ENCODE assay signal across 15 mouse cellular contexts in genomic region chrX:52199836-52200235, GRCm38 (mm10). TPM values are rescaled to one million over a fixed set of nuclear protein-coding genes. Genes with fewer than 3 reads are reported as not detected.
DNase-seq lines count a peak whose midpoint lies in the region; ATAC-seq and TF ChIP-seq lines count a peak whose summit lies in the region.
"Had no signal": no experiment of that assay in that cellular context is flagged by ENCODE, and none has a peak within 500 bp of the region (broad histone marks: within the 10 kb centered on the region; RNA-seq: fewer than 3 reads in every experiment).

No protein-coding gene starts in this region.

- no peaks in the 10 kb centered on the region for H3K36me3 ChIP-seq in forebrain, embryonic 11.5 days (ENCODE audit: control insufficient read depth, insufficient read depth, low read length)
- H3K36me3 ChIP-seq in forebrain, embryonic 13.5 days (ENCODE audit: poor library complexity, severe bottlenecking), result no peaks in the 10 kb centered on the region
- no peaks in the 10 kb centered on the region for H3K36me3 ChIP-seq in limb, embryonic 14.5 days (ENCODE audit: control insufficient read depth, insufficient read depth, low read length)
- no peaks in the 10 kb centered on the region for H3K36me3 ChIP-seq in limb, embryonic 10.5 days
- H3K36me3 ChIP-seq in ES-E14 (ENCODE audit: control insufficient read depth, insufficient read depth, low read length, poor library complexity, severe bottlenecking), result no peaks in the 10 kb centered on the region
- H3K36me3 ChIP-seq in embryonic facial prominence, embryonic 12.5 days, result no peaks in the 10 kb centered on the region
- H3K36me3 ChIP-seq: limb, embryonic 15.5 days; lung, embryonic 15.5 days had no signal

- no peak for TF ChIP-seq POLR2A in limb, embryonic 14.5 days (IDR thresholded peaks at IDR 0.05; ENCODE audit: borderline replicate concordance, extremely low read depth, insufficient read depth, insufficient read length)

- H3K9me3 ChIP-seq in forebrain, embryonic 11.5 days (ENCODE audit: control insufficient read depth, low read length), result no peaks in the 10 kb centered on the region
- no peaks in the 10 kb centered on the region for H3K9me3 ChIP-seq in forebrain, embryonic 13.5 days (replicated peaks)
- H3K9me3 ChIP-seq in limb, embryonic 14.5 days (ENCODE audit: control insufficient read depth, low read length), result no peaks in the 10 kb centered on the region
- H3K9me3 ChIP-seq in limb, embryonic 10.5 days (replicated peaks), result no peaks in the 10 kb centered on the region
- no peaks in the 10 kb centered on the region for H3K9me3 ChIP-seq in ES-E14 (ENCODE audit: control insufficient read depth, insufficient read depth, low read depth, low read length)
- H3K9me3 ChIP-seq in embryonic facial prominence, embryonic 12.5 days, result no peaks in the 10 kb centered on the region
- H3K9me3 ChIP-seq: limb, embryonic 15.5 days; lung, embryonic 15.5 days had no signal

- no peak overlapping the region for H3K9ac ChIP-seq in forebrain, embryonic 11.5 days (ENCODE audit: low read length)
- H3K9ac ChIP-seq in forebrain, embryonic 13.5 days, result no peak overlapping the region
- no peak overlapping the region for H3K9ac ChIP-seq in limb, embryonic 14.5 days (ENCODE audit: low read depth, low read length, severe bottlenecking)
- no peak overlapping the region for H3K9ac ChIP-seq in ES-E14 (ENCODE audit: insufficient read depth, low read depth, low read length, poor library complexity, severe bottlenecking)
- no peak overlapping the region for H3K9ac ChIP-seq in embryonic facial prominence, embryonic 12.5 days
- H3K9ac ChIP-seq: limb, embryonic 15.5 days; lung, embryonic 15.5 days had no signal

- no peak overlapping the region for H3K27ac ChIP-seq in forebrain, embryonic 11.5 days (ENCODE audit: low read depth, low read length)
- H3K27ac ChIP-seq in forebrain, embryonic 13.5 days, result no peak overlapping the region
- H3K27ac ChIP-seq in limb, embryonic 14.5 days (replicated peaks; ENCODE audit: low read depth, low read length), result no peak overlapping the region
- no peak overlapping the region for H3K27ac ChIP-seq in limb, embryonic 10.5 days
- H3K27ac ChIP-seq in ES-E14 (ENCODE audit: insufficient read depth, low read depth, low read length, poor library complexity, severe bottlenecking), result no peak overlapping the region
- H3K27ac ChIP-seq in embryonic facial prominence, embryonic 12.5 days, result no peak overlapping the region
- H3K27ac ChIP-seq: limb, embryonic 15.5 days; lung, embryonic 15.5 days; stomach, postnatal 0 days had no signal

- no peaks in the 10 kb centered on the region for H3K27me3 ChIP-seq in forebrain, embryonic 11.5 days (ENCODE audit: control insufficient read depth, insufficient read depth, low read length)
- H3K27me3 ChIP-seq in forebrain, embryonic 13.5 days, result no peaks in the 10 kb centered on the region
- H3K27me3 ChIP-seq in limb, embryonic 14.5 days (ENCODE audit: control insufficient read depth, insufficient read depth, low read length), result no peaks in the 10 kb centered on the region
- peaks cover 41% of the 10 kb centered on the region for H3K27me3 ChIP-seq in limb, embryonic 10.5 days (ENCODE audit: low read depth, poor library complexity, severe bottlenecking)
- no peaks in the 10 kb centered on the region for H3K27me3 ChIP-seq in embryonic facial prominence, embryonic 12.5 days
- H3K27me3 ChIP-seq: limb, embryonic 15.5 days; lung, embryonic 15.5 days had no signal

- 28% methylated on average over 6 of the region's 6 CpGs for WGBS in forebrain, embryonic 11.5 days
- 17% methylated on average over 6 of the region's 6 CpGs for WGBS in forebrain, embryonic 13.5 days
- WGBS in limb, embryonic 14.5 days, result 34% methylated on average over 6 of the region's 6 CpGs
- 26% methylated on average over 6 of the region's 6 CpGs for WGBS in limb, embryonic 10.5 days
- 28% methylated on average over 6 of the region's 6 CpGs for WGBS in embryonic facial prominence, embryonic 12.5 days

- H3K4me1 ChIP-seq in forebrain, embryonic 11.5 days (replicated peaks; ENCODE audit: control insufficient read depth, insufficient read depth, low read length), result peaks cover 2% of the 10 kb centered on the region; the same call in 1 of the 2 replicates
- H3K4me1 ChIP-seq in forebrain, embryonic 13.5 days, result peaks cover 9% of the 10 kb centered on the region; the same call in 1 of the 2 replicates
- H3K4me1 ChIP-seq in limb, embryonic 14.5 days (ENCODE audit: control insufficient read depth, insufficient read depth, low read length), result peaks cover 6% of the 10 kb centered on the region; the same call in 1 of the 2 replicates
- H3K4me1 ChIP-seq in limb, embryonic 10.5 days, result peaks cover 8% of the 10 kb centered on the region; the same call in 1 of the 2 replicates
- H3K4me1 ChIP-seq in ES-E14 (ENCODE audit: control insufficient read depth in 2 of 2, insufficient read depth in 2 of 2, low read length in 2 of 2, poor library complexity in 1 of 2), result no peaks in the 10 kb centered on the region
- H3K4me1 ChIP-seq in embryonic facial prominence, embryonic 12.5 days, result peaks cover 5% of the 10 kb centered on the region; the same call in 1 of the 2 replicates

- peak; percentile 59 for DNase-seq in forebrain, embryonic 11.5 days (ENCODE audit: low spot score)
- DNase-seq in limb, embryonic 14.5 days (ENCODE audit: low spot score), result peak; percentile 29
- DNase-seq in limb, embryonic 10.5 days (ENCODE audit: low spot score), result no peak
- peak; percentile 43 for DNase-seq in ES-E14 (ENCODE audit: low read depth, low spot score)
- no peak for DNase-seq in yolk sac, embryonic 10.5 days (ENCODE audit: low spot score)
- no peak for DNase-seq in layer of hippocampus, postnatal 14 days (ENCODE audit: low spot score in 2 of 2)
- DNase-seq: adrenal gland, adult 2 months; cerebellum, adult 18-20 months; kidney, adult 2 months; thymus, postnatal 25 days had no signal

- no peak overlapping the region for H3K4me3 ChIP-seq in forebrain, embryonic 11.5 days (ENCODE audit: low read depth, low read length)
- no peak overlapping the region for H3K4me3 ChIP-seq in forebrain, embryonic 13.5 days
- no peak overlapping the region for H3K4me3 ChIP-seq in limb, embryonic 14.5 days (replicated peaks; ENCODE audit: low read length)
- no peak overlapping the region for H3K4me3 ChIP-seq in limb, embryonic 10.5 days
- H3K4me3 ChIP-seq in ES-E14 (ENCODE audit: insufficient read depth in 1 of 2, low read depth in 1 of 2, low read length in 2 of 2, poor library complexity in 1 of 2, severe bottlenecking in 1 of 2), result no peak overlapping the region
- no peak overlapping the region for H3K4me3 ChIP-seq in embryonic facial prominence, embryonic 12.5 days
- H3K4me3 ChIP-seq: limb, embryonic 15.5 days; lung, embryonic 15.5 days had no signal

- ATAC-seq in forebrain, embryonic 11.5 days (replicated peaks; ENCODE audit: low FRiP score), result no peak
- no peak for ATAC-seq in forebrain, embryonic 13.5 days
- no peak for ATAC-seq in limb, embryonic 14.5 days (ENCODE audit: low FRiP score, low read depth)
- ATAC-seq in embryonic facial prominence, embryonic 12.5 days (ENCODE audit: insufficient number of reproducible peaks, insufficient read depth, low FRiP score, low TSS enrichment), result 0 out of 2 replicates have a peak, but pooled peaks have one; percentile 41

- in situ Hi-C loops in ES-E14 (cut with MboI; ENCODE audit: low sequenced_read_pairs in 2 of 2, unreplicated experiment in 2 of 2), result no loop called here

- H3K4me2 ChIP-seq in forebrain, embryonic 11.5 days (ENCODE audit: low read depth, low read length, severe bottlenecking), result no peak overlapping the region
- H3K4me2 ChIP-seq in forebrain, embryonic 13.5 days, result no peak overlapping the region
- H3K4me2 ChIP-seq in limb, embryonic 14.5 days (replicated peaks; ENCODE audit: low read depth, low read length, severe bottlenecking), result no peak overlapping the region
- no peak overlapping the region for H3K4me2 ChIP-seq in embryonic facial prominence, embryonic 12.5 days (replicated peaks)
- H3K4me2 ChIP-seq: limb, embryonic 15.5 days; lung, embryonic 15.5 days had no signal

TF ChIP-seq in ES-E14, 5 proteins besides CTCF, POLR2A, EP300 and RAD21:
- TF ChIP-seq CHD2 (IDR thresholded peaks at IDR 0.05; ENCODE audit: low read depth, low read length) (no peak), ZNF384 (IDR thresholded peaks at IDR 0.05; ENCODE audit: low read depth, low read length) (no peak), MAFK (IDR thresholded peaks at IDR 0.05; ENCODE audit: insufficient read depth, low read depth, low read length) (no peak), HCFC1 (IDR thresholded peaks at IDR 0.05; ENCODE audit: borderline replicate concordance, insufficient read depth, low read length) (no peak), ZC3H11A (IDR thresholded peaks at IDR 0.05; ENCODE audit: borderline replicate concordance, low read depth, low read length) (no peak)
TF ChIP-seq in ES-E14: peak in this region for 0.

RNA-seq across cellular contexts. Expression of gene Gpc4, which starts 34.8 kb away (rescaled TPM):
- polyA plus RNA-seq in forebrain, embryonic 11.5 days (2014; fragmentation: Nextera tagmentation; extraction: Ambion mirVana), result 80.9 and 81.2 TPM in 2 replicates
- polyA plus RNA-seq in forebrain, embryonic 13.5 days (2015; fragmentation: Nextera tagmentation; extraction: Ambion mirVana), result 47.3 and 48.2 TPM in 2 replicates
- polyA plus RNA-seq in limb, embryonic 14.5 days (2012; rRNA removed), result 81.8 and 90.0 TPM in 2 replicates
- polyA plus RNA-seq in limb, embryonic 14.5 days (2014; fragmentation: Nextera tagmentation; extraction: Ambion mirVana), result 88.5 and 95.1 TPM in 2 replicates
- 17.5 and 18.8 TPM in 2 replicates for polyA plus RNA-seq in limb, embryonic 10.5 days (2016; fragmentation: Nextera tagmentation; extraction: Ambion mirVana)
- 48.4 and 56.5 TPM in 2 replicates for total RNA-seq in ES-E14 (2012; rRNA removed)
- polyA plus RNA-seq in embryonic facial prominence, embryonic 12.5 days (2016; fragmentation: Nextera tagmentation; extraction: Ambion mirVana), result 41.9 and 44.4 TPM in 2 replicates
- 10 to 100 TPM; 29.8 to 31.3 TPM for total RNA-seq in layer of hippocampus, postnatal 14 days (2021)

Comparison
In these comparisons a context has a peak if more than half of its experiments do, and no peak if none do; other contexts are left out.
1. DNase-seq: peak in forebrain, embryonic 11.5 days (single experiment), limb, embryonic 14.5 days (single experiment) and ES-E14 (single experiment); none in limb, embryonic 10.5 days (single experiment), yolk sac, embryonic 10.5 days (single experiment) and layer of hippocampus, postnatal 14 days (0 of 2).